Mouse (Mus musculus): ENCODE results near the gene Pdzd2.
A peak's percentile ranks its signal among the peaks of the same experiment; 100 is the strongest.

Gene Pdzd2

GRCm38 (mm10) chr15:12432320-12432719 is 307.4 kb downstream of the Pdzd2 start:
- DNase-seq (ENCODE audit: low spot score in 2 of 2), result no peak

- no peak for DNase-seq (ENCODE audit: low spot score in 2 of 2)
Measured at GRCm38 (mm10) chr15:12431684-12432083, 308.0 kb downstream of the Pdzd2 start.

- no peak for DNase-seq (ENCODE audit: low spot score in 2 of 2)
Measured at GRCm38 (mm10) chr15:12431188-12431587, 308.5 kb downstream of the Pdzd2 start.

- DNase-seq (ENCODE audit: low spot score in 2 of 2), result no peak
Measured at GRCm38 (mm10) chr15:12430670-12431069, 309.1 kb downstream of the Pdzd2 start.

GRCm38 (mm10) chr15:12429572-12430431 is 309.9 kb downstream of the Pdzd2 start:
- no peak for DNase-seq (ENCODE audit: low spot score in 2 of 2)

- DNase-seq (ENCODE audit: low spot score in 2 of 2), result no peak
Measured at GRCm38 (mm10) chr15:12427818-12428217, 311.9 kb downstream of the Pdzd2 start.

- DNase-seq (ENCODE audit: low spot score in 2 of 2), result no peak
Measured at GRCm38 (mm10) chr15:12426342-12426741, 313.4 kb downstream of the Pdzd2 start.

- no peak for DNase-seq (ENCODE audit: low spot score in 2 of 2)
Measured at GRCm38 (mm10) chr15:12425049-12425627, 314.6 kb downstream of the Pdzd2 start.

GRCm38 (mm10) chr15:12424187-12424586 is 315.5 kb downstream of the Pdzd2 start:
- no peak for DNase-seq (ENCODE audit: low spot score in 2 of 2)

- DNase-seq (ENCODE audit: low spot score in 2 of 2), result no peak
Measured at GRCm38 (mm10) chr15:12420915-12421314, 318.8 kb downstream of the Pdzd2 start.

- DNase-seq (ENCODE audit: low spot score in 2 of 2), result no peak
Measured at GRCm38 (mm10) chr15:12420376-12420775, 319.3 kb downstream of the Pdzd2 start.

- DNase-seq (ENCODE audit: low spot score in 2 of 2), result no peak
Measured at GRCm38 (mm10) chr15:12419446-12419845, 320.3 kb downstream of the Pdzd2 start.

GRCm38 (mm10) chr15:12415536-12416200 is 324.1 kb downstream of the Pdzd2 start:
- DNase-seq (ENCODE audit: low spot score in 2 of 2), result no peak

GRCm38 (mm10) chr15:12414696-12415095 is 325.0 kb downstream of the Pdzd2 start:
- no peak for DNase-seq (ENCODE audit: low spot score in 2 of 2)

GRCm38 (mm10) chr15:12408205-12408604 is 331.5 kb downstream of the Pdzd2 start:
- no peak for DNase-seq (ENCODE audit: low spot score in 2 of 2)

- DNase-seq (ENCODE audit: low spot score in 2 of 2), result no peak
Measured at GRCm38 (mm10) chr15:12405592-12405991, 334.1 kb downstream of the Pdzd2 start.

- DNase-seq (ENCODE audit: low spot score in 2 of 2), result no peak
Measured at GRCm38 (mm10) chr15:12397032-12397431, 342.7 kb downstream of the Pdzd2 start.

GRCm38 (mm10) chr15:12394758-12395157 is 345.0 kb downstream of the Pdzd2 start:
- no peak for DNase-seq (ENCODE audit: low spot score in 2 of 2)

- DNase-seq (ENCODE audit: low spot score in 2 of 2), result no peak
Measured at GRCm38 (mm10) chr15:12388726-12389489, 350.8 kb downstream of the Pdzd2 start.

- no peak for DNase-seq (ENCODE audit: low spot score in 2 of 2)
Measured at GRCm38 (mm10) chr15:12384679-12385078, 355.0 kb downstream of the Pdzd2 start.

- DNase-seq (ENCODE audit: low spot score in 2 of 2), result peak; percentile 42 to 69
Measured at GRCm38 (mm10) chr15:12380548-12380947, 359.2 kb downstream of the Pdzd2 start.

- DNase-seq (ENCODE audit: low spot score in 2 of 2), result no peak
Measured at GRCm38 (mm10) chr15:12380057-12380456, 359.7 kb downstream of the Pdzd2 start.

Measured in thymus, postnatal 10 days (tissue).